Mouse (Mus musculus) cerebellum, postnatal 36 days (tissue): ENCODE data around the gene Gm3002.
"Not testable (repeated sequence)": the region's sequence is repeated elsewhere in the genome, so short reads cannot be mapped to it uniquely, and the experiment has no call there.

ENCODE experiments used
- DNase-seq, 2 experiments: peaks; one replicate each; pipeline ENCODE4 v3.0.0; 2021 to 2022; ENCODE audit warnings: mixed read lengths in 2 of 2

Gene Gm3002

GRCm38 (mm10) chr14:3809774-3810173, at the start of gene Gm3002:
Gm3002 (plus strand) TSS chr14:3810074.
- DNase-seq, result not testable (repeated sequence)

- not testable (repeated sequence) for DNase-seq
These were observed 36.1 kb downstream of the Gm3002 start, which contains the start of gene Gm3033 for GRCm38 (mm10) chr14:3845945-3846344. Gm3033 (plus strand) TSS chr14:3846245.

GRCm38 (mm10) chr14:3883872-3884271, 74.0 kb downstream of the Gm3002 start, which contains the start of gene Gm2916:
Gm2916 (plus strand) TSS chr14:3884172.
- DNase-seq, result not testable (repeated sequence)

- not testable (repeated sequence) for DNase-seq
These were observed 121.6 kb downstream of the Gm3002 start, which contains the start of gene Gm3029 for GRCm38 (mm10) chr14:3931456-3931855. Gm3029 (plus strand) TSS chr14:3931756.

GRCm38 (mm10) chr14:3963247-3963646, 153.4 kb downstream of the Gm3002 start, which contains the start of gene Gm3095:
Gm3095 (plus strand) TSS chr14:3963547.
- DNase-seq, result not testable (repeated sequence)

GRCm38 (mm10) chr14:3998094-3998493, 188.2 kb downstream of the Gm3002 start, which contains the start of gene Gm3099:
Gm3099 (plus strand) TSS chr14:3998394.
- DNase-seq, result not testable (repeated sequence)
